Mouse (Mus musculus) layer of hippocampus, adult 11-12 months (tissue): ENCODE measurements around the gene Glo1.

Source experiments
- DNase-seq: peaks from one replicate; pipeline ENCODE4 v3.0.0; 2022; ENCODE audit warnings: low spot score

The Glo1 gene

GRCm38 (mm10) chr17:30612075-30612859 lies 14.4 kb downstream of the Glo1 start:
- peak; percentile 100 for DNase-seq

DNA sequence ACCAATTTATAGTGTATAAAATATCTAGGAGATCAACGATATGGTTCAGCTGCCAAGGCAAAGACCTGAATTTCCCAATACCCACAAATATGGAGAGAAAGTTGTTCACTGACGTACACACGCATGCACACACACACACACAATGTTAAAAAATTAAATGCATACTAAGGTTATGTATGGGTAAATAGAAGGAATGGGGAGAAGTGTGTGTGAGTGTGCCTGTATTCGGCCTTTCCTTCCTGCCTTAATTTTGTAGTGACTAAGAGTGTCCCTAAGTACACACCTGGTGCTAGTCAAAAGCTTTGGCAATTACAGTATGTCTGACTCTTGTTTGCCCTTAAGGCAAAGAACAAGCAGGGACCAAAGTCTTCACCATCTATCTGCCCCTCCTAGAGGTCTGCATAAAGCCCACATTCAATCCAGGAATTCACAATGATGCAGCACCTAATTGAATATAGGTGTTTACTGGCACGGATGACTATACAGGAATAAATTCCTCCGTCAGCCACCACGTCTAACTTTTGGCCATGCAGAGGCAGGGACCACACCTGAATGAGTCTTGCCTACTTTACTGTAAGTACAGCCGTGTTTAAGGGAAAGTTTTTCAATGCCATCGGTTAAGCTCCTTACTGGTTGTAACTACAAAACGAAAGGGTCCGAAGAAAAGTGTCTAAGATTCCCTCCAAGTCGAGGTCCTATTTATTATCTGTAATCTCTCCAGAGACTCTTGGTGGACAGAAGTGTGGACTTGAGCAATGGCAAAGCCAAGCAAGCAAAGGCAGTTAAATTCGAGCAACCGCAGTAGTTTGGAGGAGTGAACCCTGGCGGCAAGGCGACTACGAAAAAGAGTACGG lies 15.2 kb downstream of the Glo1 start:
- DNase-seq: no peak

DNA sequence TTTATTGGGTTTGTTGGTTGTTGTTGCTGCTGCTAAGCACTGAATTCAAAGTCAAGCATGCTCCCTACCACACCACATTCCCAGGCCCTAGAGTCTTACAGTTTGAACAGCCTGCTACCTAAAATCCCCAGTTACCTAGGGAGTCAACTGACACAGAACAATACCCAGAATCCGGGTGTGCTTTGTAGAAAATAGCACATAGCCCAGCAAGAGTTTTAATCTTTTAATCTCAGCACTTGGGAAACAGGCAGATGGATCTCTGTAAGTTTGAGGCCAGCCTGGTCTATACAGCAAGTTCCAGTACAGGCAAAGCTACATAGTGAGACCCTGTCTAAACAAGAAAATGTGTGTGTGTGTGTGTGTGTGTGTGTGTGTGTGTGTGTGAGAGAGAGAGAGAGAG lies 15.9 kb downstream of the Glo1 start:
- no peak for DNase-seq

- DNase-seq: no peak
Measured at GRCm38 (mm10) chr17:30609980-30610307, 16.7 kb downstream of the Glo1 start.

DNA sequence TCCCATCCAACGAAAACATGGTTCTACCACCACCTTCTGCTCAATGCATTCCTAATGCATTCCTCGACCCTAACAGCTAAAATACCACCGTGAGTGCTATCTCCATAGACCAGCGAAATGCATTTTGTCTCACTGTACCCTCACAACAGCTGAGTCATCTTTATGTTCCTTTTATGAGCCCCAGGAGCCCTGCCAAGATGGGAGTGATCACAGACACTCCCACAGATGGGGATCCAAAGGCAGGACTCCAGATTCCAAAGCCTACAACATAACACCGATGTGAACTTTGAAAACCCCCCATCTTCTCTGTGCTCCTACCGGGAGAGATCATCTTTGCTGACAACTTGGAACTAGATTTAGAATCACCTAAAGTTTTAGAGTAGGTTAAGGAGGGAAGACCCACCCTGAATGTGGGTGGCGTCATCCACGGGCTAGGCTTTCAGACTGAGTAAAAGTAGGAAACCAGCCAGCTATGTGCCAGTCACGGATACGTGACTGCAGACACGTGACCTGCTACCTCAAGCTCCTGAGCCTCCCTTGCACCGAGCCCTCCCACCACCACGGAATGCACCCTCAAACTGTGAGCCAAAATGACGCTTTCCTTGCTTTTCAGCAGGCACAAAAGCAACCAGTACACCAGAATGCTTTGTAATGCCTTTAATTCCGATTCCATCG lies 17.2 kb downstream of the Glo1 start:
- peak; percentile 70 for DNase-seq

- DNase-seq: no peak
Measured at GRCm38 (mm10) chr17:30607909-30608495, 18.7 kb downstream of the Glo1 start.

GRCm38 (mm10) chr17:30607330-30607729 lies 19.3 kb downstream of the Glo1 start:
- no peak for DNase-seq

GRCm38 (mm10) chr17:30606634-30607081 lies 20.0 kb downstream of the Glo1 start:
- no peak for DNase-seq

- no peak for DNase-seq
Measured at GRCm38 (mm10) chr17:30606206-30606605, 20.5 kb downstream of the Glo1 start.

DNA sequence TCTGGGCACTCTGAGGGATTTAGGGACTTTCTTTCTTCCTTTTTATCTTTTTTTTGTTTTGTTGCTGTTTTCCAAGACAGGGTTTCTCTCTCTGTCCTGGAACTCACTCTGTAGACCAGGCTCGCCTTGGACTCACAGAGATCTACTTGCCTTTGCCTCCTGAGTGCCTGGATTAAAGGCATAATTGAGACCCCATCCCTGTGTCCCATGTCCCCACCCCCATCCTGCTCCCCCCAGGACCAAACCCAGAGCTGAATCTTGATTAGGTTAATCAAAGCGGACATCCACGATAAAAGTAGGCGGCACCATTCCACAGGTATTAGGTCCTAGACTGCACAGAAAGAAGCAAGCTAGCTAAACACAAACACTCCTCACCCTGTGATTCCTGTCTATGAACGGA lies 21.7 kb downstream of the Glo1 start:
- DNase-seq: no peak

DNA sequence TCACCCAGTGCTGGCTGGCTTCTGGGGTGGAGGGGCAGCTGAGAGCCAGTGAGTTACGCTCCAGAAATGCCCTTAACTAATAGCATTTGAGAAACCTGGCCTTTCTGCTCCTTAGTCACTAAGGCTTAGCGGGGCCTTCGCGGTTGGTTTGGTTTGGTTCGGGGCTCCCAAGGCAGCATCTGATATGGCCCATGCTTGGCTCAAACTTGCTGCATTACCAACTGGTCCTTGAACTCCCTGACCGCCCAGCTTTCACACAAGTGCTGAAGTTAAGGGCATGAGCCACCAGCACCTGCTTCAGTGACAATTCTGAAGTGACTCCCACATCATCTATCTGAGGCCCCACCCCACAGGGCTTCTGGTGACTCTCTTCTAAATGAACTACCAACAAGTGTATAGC lies 22.4 kb downstream of the Glo1 start:
- DNase-seq: no peak

- DNase-seq: no peak
Measured at GRCm38 (mm10) chr17:30602175-30602574, 24.5 kb downstream of the Glo1 start.

DNA sequence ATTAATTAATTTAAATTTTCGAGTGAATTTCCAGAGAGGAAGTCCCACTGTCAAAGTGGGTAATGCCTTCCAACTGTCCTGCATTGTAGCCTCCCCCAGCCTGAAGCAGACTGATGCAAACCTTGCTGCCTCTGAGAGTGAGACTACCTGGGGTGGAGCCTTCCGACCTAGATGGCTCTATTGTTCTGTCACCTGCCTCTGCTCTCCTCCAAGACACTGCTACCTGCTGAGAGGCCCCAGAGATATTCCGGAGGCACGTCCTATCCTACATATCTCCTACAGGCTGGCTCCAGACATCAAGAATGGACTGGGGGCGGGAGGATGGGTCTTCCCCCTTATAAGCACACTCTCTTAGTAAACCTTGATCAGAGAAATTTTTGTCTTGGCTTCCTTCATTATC lies 28.4 kb downstream of the Glo1 start:
- no peak for DNase-seq

- no peak for DNase-seq
Measured at GRCm38 (mm10) chr17:30597786-30598185, 28.9 kb downstream of the Glo1 start.

DNA sequence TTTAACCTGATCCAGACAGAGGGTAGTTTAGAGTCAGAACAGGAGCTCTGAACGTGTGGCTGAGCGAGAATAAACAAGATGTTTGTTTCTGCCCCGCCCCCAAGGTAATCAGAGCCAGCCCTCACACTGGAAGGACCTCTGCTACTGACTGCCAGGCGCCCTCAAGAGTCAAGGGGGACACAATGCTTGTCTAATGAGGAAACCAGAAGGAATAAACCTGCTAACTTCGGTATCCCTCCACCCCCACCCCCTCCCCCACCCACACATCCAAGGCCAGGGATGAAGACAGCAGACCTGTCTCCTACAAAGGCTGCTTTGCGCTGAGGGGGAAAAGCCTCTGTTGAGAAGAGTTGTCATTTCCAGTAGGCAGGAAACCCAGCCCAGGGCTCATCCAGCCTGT lies 31.8 kb downstream of the Glo1 start:
- no peak for DNase-seq

GRCm38 (mm10) chr17:30594407-30594806 lies 32.3 kb downstream of the Glo1 start:
- no peak for DNase-seq

DNA sequence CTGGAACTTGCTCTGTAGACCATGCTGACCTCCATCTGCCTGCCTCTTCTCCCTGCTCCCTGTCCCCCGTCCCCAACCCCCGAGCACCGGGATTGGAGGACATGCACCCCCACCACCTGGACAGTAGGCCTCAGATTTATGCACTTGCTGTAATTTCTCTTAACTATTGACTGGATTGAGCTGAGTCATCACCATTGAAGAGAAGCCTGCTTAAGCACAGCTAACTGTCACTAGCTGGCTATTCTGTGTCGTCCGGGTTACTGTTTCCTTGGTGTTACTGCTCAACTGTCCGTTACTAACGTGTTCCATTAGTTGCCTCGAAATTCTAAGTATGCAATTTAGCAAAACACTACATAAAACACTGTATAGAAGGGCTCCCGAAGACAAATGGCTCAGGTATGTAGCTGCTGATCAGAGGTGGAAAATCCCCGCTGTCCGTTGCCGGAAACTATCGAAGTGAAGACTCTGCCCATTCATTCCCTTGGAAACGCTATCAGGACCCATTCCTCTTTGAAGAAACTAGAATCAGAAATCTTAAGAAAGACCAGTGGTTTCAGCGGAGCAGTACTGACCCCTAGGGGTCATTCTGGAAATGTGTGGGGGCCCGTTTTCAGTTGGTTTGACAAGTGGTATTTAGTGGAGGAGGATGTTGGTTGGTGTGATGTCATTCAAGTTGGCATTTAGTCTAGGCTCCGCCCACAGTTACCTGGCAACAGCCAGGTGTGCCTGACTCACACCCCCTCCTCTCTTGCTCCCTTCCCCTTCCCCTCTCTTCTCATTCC lies 36.1 kb downstream of the Glo1 start:
- peak; percentile 77 for DNase-seq

DNA sequence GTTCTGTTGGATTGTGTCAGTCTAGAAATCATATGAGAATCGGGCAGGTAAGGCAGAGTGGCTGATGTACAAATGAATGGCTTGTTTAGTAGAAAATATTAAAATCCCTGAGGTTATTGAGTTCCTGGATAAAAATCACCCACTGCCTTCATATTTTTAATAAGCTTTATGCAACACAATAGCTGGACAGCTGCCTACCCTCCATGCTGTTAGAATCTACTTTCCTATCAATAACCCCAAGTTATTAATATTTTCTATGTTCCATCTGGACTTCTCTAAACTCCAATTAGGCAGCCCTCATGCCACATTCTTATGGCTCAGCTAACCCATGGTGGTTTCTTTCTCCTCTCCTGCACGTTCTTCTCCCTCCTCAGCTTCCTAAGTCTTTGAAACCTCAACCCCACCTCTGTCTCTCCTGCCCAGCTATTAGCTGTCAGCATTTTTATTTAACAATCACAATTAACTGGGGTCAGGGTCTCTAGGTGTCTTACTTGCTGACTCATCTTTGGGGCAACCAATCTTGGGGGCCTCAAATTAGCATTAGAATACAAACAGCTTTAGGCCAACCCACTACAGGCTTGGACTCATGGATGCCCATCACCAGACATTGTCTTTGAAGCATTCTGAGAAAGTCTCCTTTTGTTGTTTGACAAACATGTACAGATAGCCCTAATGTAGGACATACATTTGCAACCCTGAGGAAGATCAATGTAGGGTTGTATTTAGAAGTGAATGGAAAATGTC lies 43.2 kb downstream of the Glo1 start:
- DNase-seq: peak; percentile 66

- DNase-seq: no peak
Measured at GRCm38 (mm10) chr17:30582313-30582712, 44.4 kb downstream of the Glo1 start.

DNA sequence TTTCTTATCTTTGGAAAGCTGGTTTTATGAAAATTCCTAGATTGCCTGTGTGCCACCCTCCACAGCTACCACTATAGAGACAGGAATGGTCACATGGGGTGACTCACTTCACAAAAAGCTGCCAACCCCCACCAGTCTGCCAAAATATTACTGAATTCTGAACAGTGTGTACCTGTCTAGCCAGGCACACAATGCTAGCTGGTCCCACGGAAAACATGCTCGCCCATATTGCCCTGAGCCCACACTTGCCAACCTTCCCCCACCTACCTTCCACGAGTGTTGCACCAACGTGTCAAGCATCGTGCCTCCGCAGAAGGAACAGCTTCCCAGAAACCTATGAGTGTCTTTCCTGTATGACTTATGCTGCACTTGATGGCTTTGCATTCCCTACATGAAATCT lies 45.5 kb downstream of the Glo1 start:
- DNase-seq: peak; percentile 92

- DNase-seq: peak; percentile 60
Measured at GRCm38 (mm10) chr17:30580781-30581180, 45.9 kb downstream of the Glo1 start.
